Mouse (Mus musculus): ENCODE results near the gene Ctnnd2. TPM values are rescaled to one million over a fixed set of nuclear protein-coding genes. Genes with fewer than 3 reads are reported as not detected.

Gene Ctnnd2
- total RNA-seq, 2 experiments from 2014 or later = 0.17 to 0.22 TPM

- intact Hi-C loops (cut with DNase I) = no loop called here
- DNase-seq = no peak
These were observed 850.1 kb downstream of the Ctnnd2 start for GRCm38 (mm10) chr15:31022497-31022896.

GRCm38 (mm10) chr15:31023766-31024165 lies 851.4 kb downstream of the Ctnnd2 start:
- no peak for DNase-seq
- intact Hi-C loops (cut with DNase I) = no loop called here

GRCm38 (mm10) chr15:31027448-31028230 lies 855.2 kb downstream of the Ctnnd2 start:
- intact Hi-C loops (cut with DNase I) = no loop called here
- DNase-seq = no peak

- intact Hi-C loops (cut with DNase I) = no loop called here
- DNase-seq = no peak
These were observed 872.6 kb downstream of the Ctnnd2 start for GRCm38 (mm10) chr15:31044983-31045382.

- no peak for DNase-seq
- intact Hi-C loops (cut with DNase I) = loop anchor here (10.0 kb wide), 1 partner anchor 213 kb away; no protein-coding TSS in a partner anchor
These were observed 879.1 kb downstream of the Ctnnd2 start for GRCm38 (mm10) chr15:31051496-31051895.

GRCm38 (mm10) chr15:31056145-31056544 lies 883.8 kb downstream of the Ctnnd2 start:
- intact Hi-C loops (cut with DNase I) = loop anchor here (10.0 kb wide), 1 partner anchor 209 kb away; no protein-coding TSS in a partner anchor
- no peak for DNase-seq

GRCm38 (mm10) chr15:31058315-31058714 lies 885.9 kb downstream of the Ctnnd2 start:
- intact Hi-C loops (cut with DNase I) = loop anchor here (10.0 kb wide), 1 partner anchor 206 kb away; no protein-coding TSS in a partner anchor

GRCm38 (mm10) chr15:31063734-31064133 lies 891.3 kb downstream of the Ctnnd2 start:
- DNase-seq = no peak
- intact Hi-C loops (cut with DNase I) = no loop called here

More at GRCm38 (mm10) chr15:31058315-31058714, 885.9 kb downstream of the Ctnnd2 start:
- no peak for DNase-seq

GRCm38 (mm10) chr15:31068127-31068526 lies 895.7 kb downstream of the Ctnnd2 start:
- intact Hi-C loops (cut with DNase I) = no loop called here
- DNase-seq = no peak

GRCm38 (mm10) chr15:31070311-31070710 lies 897.9 kb downstream of the Ctnnd2 start:
- intact Hi-C loops (cut with DNase I) = no loop called here
- no peak for DNase-seq

Data from heart, postnatal 14 days (tissue).